Mouse (Mus musculus) thymus, adult 2 months (tissue): ENCODE data around the gene Myo15b. TPM values are rescaled to one million over a fixed set of nuclear protein-coding genes. Genes with fewer than 3 reads are reported as not detected.
A peak's percentile ranks its signal among the peaks of the same experiment; 100 is the strongest.

Experiments used
- DNase-seq: peaks from one replicate; pipeline ENCODE4 v3.0.0; 2021
- H3K27ac ChIP-seq: fragments of 200-500 bp; 2 replicates; pipeline ENCODE4 v1.5.1; 2012; ENCODE audit warnings: low read length, control low read depth; ENCODE audit not compliant: control insufficient read depth, insufficient read depth
- H3K27me3 ChIP-seq: fragments of 200-500 bp; 2 replicates; pipeline ENCODE4 v1.6.1; 2012; ENCODE audit warnings: mild to moderate bottlenecking, low read length, moderate library complexity, mixed read lengths; ENCODE audit not compliant: control insufficient read depth, insufficient read depth
- H3K36me3 ChIP-seq: fragments of 200-500 bp; 2 replicates; pipeline ENCODE4 v1.6.1; 2012; ENCODE audit warnings: mild to moderate bottlenecking, low read length, moderate library complexity; ENCODE audit not compliant: control insufficient read depth, insufficient read depth
- H3K4me1 ChIP-seq: fragments of 200-500 bp; replicated peaks from 2 replicates; pipeline ENCODE4 v1.6.1; 2012; ENCODE audit warnings: low read length; ENCODE audit not compliant: control insufficient read depth, insufficient read depth
- H3K4me3 ChIP-seq: fragments of 200-500 bp; 2 replicates; pipeline ENCODE4 v1.5.1; 2012; ENCODE audit warnings: mild to moderate bottlenecking, low read length, control low read depth, moderate library complexity; ENCODE audit not compliant: control insufficient read depth, insufficient read depth
- CTCF ChIP-seq: fragments of 200-500 bp; IDR thresholded peaks from 2 replicates; pipeline ENCODE4 v1.5.1; 2012; ENCODE audit warnings: mild to moderate bottlenecking, control low read depth, low read length, moderate library complexity, borderline replicate concordance; ENCODE audit not compliant: control insufficient read depth, poor library complexity, insufficient read depth; ENCODE audit errors: extremely low read depth
- POLR2A ChIP-seq: fragments of 200-500 bp; IDR thresholded peaks from 2 replicates; pipeline ENCODE4 v1.6.1; 2012; ENCODE audit warnings: mild to moderate bottlenecking, low read length, control low read depth, moderate library complexity; ENCODE audit not compliant: control insufficient read depth, poor library complexity, insufficient read depth; ENCODE audit errors: extremely low read depth
- WGBS: fragments of 180-500 bp; shearing (Covaris S2); methylation state at CpG from one replicate; pipeline ENCODE4 v1.1.7; 2018; 5-methylcytosine and 5-hydroxymethylcytosine counted together
- polyA plus RNA-seq: library from polyadenylated mRNA; depleted of rRNA; stranded (reverse); fragments of >200 nt; gene quantifications from 2 replicates; pipeline ENCODE4 v1.2.3, GENCODE M21; 2012

Gene Myo15b
- polyA plus RNA-seq, 1 experiment, result 6.1 TPM

- no peak for TF ChIP-seq POLR2A
- peak; percentile 90 for TF ChIP-seq CTCF
- Histone ChIP-seq H3K4me1 (peaks cover 9% of the 10 kb centered on the region), H3K4me3 (no peak overlapping the region), H3K27ac (no peak overlapping the region), H3K27me3 (no peaks in the 10 kb centered on the region), H3K36me3 (no peaks in the 10 kb centered on the region)
- DNase-seq, result peak; percentile 56
- WGBS, result 24% methylated on average over 5 of the region's 5 CpGs
Measured at GRCm38 (mm10) chr11:115881002-115881401, 22.8 kb downstream of the Myo15b start.

- 77% methylated on average over 17 of the region's 17 CpGs for WGBS
- no peaks in the 10 kb centered on the region for H3K27me3 ChIP-seq
- DNase-seq, result no peak
- no peak overlapping the region for H3K27ac ChIP-seq
- H3K4me1 ChIP-seq, result no peaks in the 10 kb centered on the region
- no peak overlapping the region for H3K4me3 ChIP-seq
- TF ChIP-seq POLR2A, result no peak
- TF ChIP-seq CTCF, result no peak
- H3K36me3 ChIP-seq, result no peaks in the 10 kb centered on the region
Measured at GRCm38 (mm10) chr11:115883251-115883650, 25.0 kb downstream of the Myo15b start.

- Histone ChIP-seq H3K4me3 (no peak overlapping the region), H3K27ac (no peak overlapping the region), H3K27me3 (no peaks in the 10 kb centered on the region), H3K36me3 (no peaks in the 10 kb centered on the region), H3K4me1 (no peaks in the 10 kb centered on the region)
- no peak for DNase-seq
- WGBS, result 96% methylated on average over 3 of the region's 3 CpGs
- no peak for TF ChIP-seq POLR2A
- no peak for TF ChIP-seq CTCF
Measured at GRCm38 (mm10) chr11:115884361-115884760, 26.2 kb downstream of the Myo15b start.

GRCm38 (mm10) chr11:115885281-115885680 lies 27.1 kb downstream of the Myo15b start:
- H3K4me1 ChIP-seq, result peaks cover 4% of the 10 kb centered on the region; the same call in 1 of the 2 replicates
- DNase-seq, result no peak
- no peak for TF ChIP-seq POLR2A
- no peak for TF ChIP-seq CTCF
- no peaks in the 10 kb centered on the region for H3K27me3 ChIP-seq
- H3K4me3 ChIP-seq, result no peak overlapping the region
- no peaks in the 10 kb centered on the region for H3K36me3 ChIP-seq
- H3K27ac ChIP-seq, result no peak overlapping the region
- WGBS, result 91% methylated on average over 11 of the region's 11 CpGs

- H3K27ac ChIP-seq, result no peak overlapping the region
- no peaks in the 10 kb centered on the region for H3K27me3 ChIP-seq
- no peaks in the 10 kb centered on the region for H3K36me3 ChIP-seq
- WGBS, result 98% methylated on average over 11 of the region's 11 CpGs
- no peak overlapping the region for H3K4me3 ChIP-seq
- TF ChIP-seq CTCF, result no peak
- TF ChIP-seq POLR2A, result no peak
- no peak for DNase-seq
- H3K4me1 ChIP-seq, result peaks cover 4% of the 10 kb centered on the region; the same call in 1 of the 2 replicates
Measured at GRCm38 (mm10) chr11:115886446-115886845, 28.2 kb downstream of the Myo15b start.

GRCm38 (mm10) chr11:115888020-115888419 lies 29.8 kb downstream of the Myo15b start:
- H3K36me3 ChIP-seq, result no peaks in the 10 kb centered on the region
- TF ChIP-seq CTCF, result no peak
- TF ChIP-seq POLR2A, result no peak
- WGBS, result 68% methylated on average over 5 of the region's 5 CpGs

GRCm38 (mm10) chr11:115889159-115889558 lies 31.0 kb downstream of the Myo15b start:
- H3K4me1 ChIP-seq, result peaks cover 4% of the 10 kb centered on the region; the same call in 1 of the 2 replicates
- H3K4me3 ChIP-seq, result no peak overlapping the region
- 91% methylated on average over 6 of the region's 6 CpGs for WGBS
- H3K27me3 ChIP-seq, result no peaks in the 10 kb centered on the region
- H3K36me3 ChIP-seq, result no peaks in the 10 kb centered on the region
- no peak for TF ChIP-seq POLR2A
- no peak for TF ChIP-seq CTCF
- H3K27ac ChIP-seq, result no peak overlapping the region
- no peak for DNase-seq

More at GRCm38 (mm10) chr11:115888020-115888419, 29.8 kb downstream of the Myo15b start:
- Histone ChIP-seq H3K27me3 (no peaks in the 10 kb centered on the region), H3K4me3 (no peak overlapping the region), H3K27ac (no peak overlapping the region), H3K4me1 (peaks cover 4% of the 10 kb centered on the region; the same call in 1 of the 2 replicates)
- no peak for DNase-seq
